Mouse (Mus musculus) megakaryocyte, embryonic 14.5 days (primary cell): Measurements from ENCODE around the gene Gm20662.

Experiments
- FLI1 ChIP-seq: IDR thresholded peaks from 2 replicates; pipeline ENCODE4 v1.6.1; 2012; ENCODE audit warnings: low read length, inconsistent platforms, mixed read lengths
- GATA1 ChIP-seq: IDR thresholded peaks from 3 replicates; pipeline ENCODE4 v1.6.1; 2012; ENCODE audit warnings: mixed read lengths, low read length, inconsistent platforms, borderline replicate concordance

DNA sequence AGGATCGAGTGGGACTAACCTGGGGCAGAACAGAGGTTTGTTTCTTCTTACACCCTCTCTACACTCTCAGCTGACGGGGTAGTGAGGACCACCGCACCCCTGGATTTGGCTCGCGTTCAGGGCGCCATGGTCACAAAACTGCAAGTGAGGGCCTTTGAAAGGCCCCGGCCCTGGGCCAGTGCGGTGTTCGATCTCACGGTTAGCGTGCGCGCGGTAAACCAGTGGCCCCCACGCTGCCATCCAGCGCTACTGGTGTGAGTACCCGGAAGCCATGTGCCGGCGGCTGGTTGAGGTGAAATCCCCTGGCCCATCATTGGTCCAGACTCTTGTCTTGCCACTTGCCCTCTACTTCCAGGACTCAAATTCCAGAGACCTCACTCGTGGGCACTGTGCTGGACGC, 636 bp upstream of the Gm20662 start:
- no peak for TF ChIP-seq FLI1
- no peak for TF ChIP-seq GATA1
